Mouse (Mus musculus): ENCODE data around the gene Esp1. TPM values are rescaled to one million over a fixed set of nuclear protein-coding genes. Genes with fewer than 3 reads are reported as not detected.
"Not testable (repeated sequence)": the region's sequence is repeated elsewhere in the genome, so short reads cannot be mapped to it uniquely, and the experiment has no call there.

The Esp1 gene
- not detected in 2 replicates for polyA plus RNA-seq (2016; fragmentation: Nextera tagmentation; extraction: Ambion mirVana)

DNA sequence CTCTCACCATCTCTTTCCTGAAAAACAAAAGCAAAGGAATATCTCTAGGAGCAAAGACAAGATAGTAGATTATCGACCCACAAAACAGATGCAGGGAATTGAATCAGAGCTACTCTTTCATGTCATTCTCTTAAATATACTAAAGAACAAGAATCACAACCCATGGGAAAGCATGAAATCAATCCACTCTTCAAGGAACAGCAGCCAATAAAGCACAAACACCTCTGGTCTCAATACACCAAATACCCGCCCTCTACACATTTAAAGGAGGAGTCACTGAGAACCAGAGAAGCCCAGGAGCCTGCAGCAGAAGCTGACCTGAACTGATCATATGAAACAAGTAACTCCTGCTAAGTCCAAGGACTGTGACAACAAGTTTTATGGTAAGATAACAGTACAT is at the start of gene Esp1:
TSS of gene Esp1 (plus strand) at position 301 of the 400 bp plus-strand sequence.
- WGBS = 94% methylated on average over 2 of the region's 2 CpGs

GRCm38 (mm10) chr17:40716273-40716672 is 10.6 kb upstream of the Esp1 start:
- H3K27ac ChIP-seq (replicated peaks) = no peak overlapping the region
- no peaks in the 10 kb centered on the region for H3K36me3 ChIP-seq (replicated peaks)
- no peaks in the 10 kb centered on the region for H3K9me3 ChIP-seq
- DNase-seq (ENCODE audit: low spot score) = no peak
- H3K27me3 ChIP-seq (replicated peaks; ENCODE audit: low read depth, poor library complexity, severe bottlenecking) = no peaks in the 10 kb centered on the region
- H3K4me3 ChIP-seq = no peak overlapping the region
- H3K4me1 ChIP-seq = no peaks in the 10 kb centered on the region

More for the DNA sequence above, at the start of gene Esp1:
- Histone ChIP-seq H3K27ac (replicated peaks) (no peak within 1 kb of the TSS), H3K4me1 (no peaks in the 10 kb centered on the region), H3K4me3 (no peak within 1 kb of the TSS), H3K27me3 (replicated peaks; ENCODE audit: low read depth, poor library complexity, severe bottlenecking) (no peaks in the 10 kb centered on the region), H3K9me3 (no peaks in the 10 kb centered on the region), H3K36me3 (replicated peaks) (no peaks in the 10 kb centered on the region)
- DNase-seq (ENCODE audit: low spot score) = no peak

DNA sequence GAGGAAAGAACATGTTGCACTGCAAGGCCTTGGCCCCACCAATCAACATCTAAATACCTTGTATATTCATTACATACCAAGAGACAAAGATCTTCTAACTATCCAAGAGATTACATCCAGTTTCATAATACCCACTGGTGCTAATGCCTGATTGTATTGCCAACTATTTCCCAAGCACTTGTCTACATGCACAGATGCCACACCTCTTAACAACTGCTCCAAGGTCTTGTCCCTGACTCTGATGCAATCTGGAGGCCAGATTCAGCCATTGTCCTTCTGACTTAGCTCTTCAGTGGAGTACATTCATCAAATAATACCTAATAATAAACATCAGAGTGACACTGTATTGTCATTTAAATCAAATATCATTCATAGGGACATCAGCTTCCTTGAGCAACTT is 9.9 kb upstream of the Esp1 start:
- not testable (repeated sequence) for H3K4me1 ChIP-seq; DNase-seq (ENCODE audit: low spot score); H3K9me3 ChIP-seq; H3K4me3 ChIP-seq; H3K36me3 ChIP-seq (replicated peaks); H3K27ac ChIP-seq (replicated peaks); H3K27me3 ChIP-seq (replicated peaks; ENCODE audit: low read depth, poor library complexity, severe bottlenecking)

DNA sequence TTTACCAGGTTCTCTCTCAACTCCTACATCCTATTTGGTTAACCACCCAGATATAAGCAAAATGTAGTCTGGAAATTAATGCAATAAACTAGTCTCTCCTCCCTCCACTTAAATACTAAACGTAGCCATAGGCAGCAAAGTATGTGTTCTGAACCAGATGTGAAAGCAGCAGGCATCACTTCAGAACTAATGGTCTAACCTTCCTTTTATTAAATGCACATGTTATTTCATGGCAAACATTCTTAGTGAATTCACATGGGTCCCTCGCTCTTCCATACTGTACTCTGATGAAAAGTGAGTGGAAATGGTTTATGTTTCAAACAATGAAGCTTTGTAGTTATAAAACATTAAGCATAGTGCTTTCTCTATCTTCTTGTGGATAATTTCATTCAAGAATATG is 4.4 kb downstream of the Esp1 start:
- Histone ChIP-seq H3K36me3 (replicated peaks) (no peaks in the 10 kb centered on the region), H3K9me3 (no peaks in the 10 kb centered on the region), H3K4me3 (no peak overlapping the region), H3K4me1 (no peaks in the 10 kb centered on the region), H3K27me3 (replicated peaks; ENCODE audit: low read depth, poor library complexity, severe bottlenecking) (no peaks in the 10 kb centered on the region), H3K27ac (replicated peaks) (no peak overlapping the region)
- no peak for DNase-seq (ENCODE audit: low spot score)
- 69% methylated on average over 2 of the region's 2 CpGs for WGBS

DNA sequence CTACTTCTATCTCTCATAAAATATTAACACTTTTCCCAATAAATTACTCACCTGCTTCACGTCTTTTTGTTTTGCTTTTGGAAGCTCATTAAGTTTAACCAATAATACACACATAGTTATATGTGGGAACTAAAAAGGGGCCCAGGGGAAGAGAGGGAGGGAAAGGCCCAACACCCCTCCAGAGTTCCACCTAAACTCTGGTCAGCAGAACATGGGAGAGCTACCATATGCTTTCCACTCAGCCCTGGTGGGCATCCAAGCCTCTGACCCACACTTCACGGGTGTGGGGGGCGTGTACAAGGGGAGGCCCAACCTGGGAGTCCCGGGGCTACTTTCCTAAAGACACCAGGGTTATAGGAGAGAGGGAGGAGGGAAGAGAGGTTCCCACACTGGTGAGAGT is 4.8 kb downstream of the Esp1 start:
- DNase-seq (ENCODE audit: low spot score) = no peak
- H3K4me1 ChIP-seq = no peaks in the 10 kb centered on the region
- H3K9me3 ChIP-seq = no peaks in the 10 kb centered on the region
- H3K4me3 ChIP-seq = no peak overlapping the region
- no peaks in the 10 kb centered on the region for H3K27me3 ChIP-seq (replicated peaks; ENCODE audit: low read depth, poor library complexity, severe bottlenecking)
- no peak overlapping the region for H3K27ac ChIP-seq (replicated peaks)
- WGBS = 67% methylated on average over 4 of the region's 4 CpGs
- no peaks in the 10 kb centered on the region for H3K36me3 ChIP-seq (replicated peaks)

DNA sequence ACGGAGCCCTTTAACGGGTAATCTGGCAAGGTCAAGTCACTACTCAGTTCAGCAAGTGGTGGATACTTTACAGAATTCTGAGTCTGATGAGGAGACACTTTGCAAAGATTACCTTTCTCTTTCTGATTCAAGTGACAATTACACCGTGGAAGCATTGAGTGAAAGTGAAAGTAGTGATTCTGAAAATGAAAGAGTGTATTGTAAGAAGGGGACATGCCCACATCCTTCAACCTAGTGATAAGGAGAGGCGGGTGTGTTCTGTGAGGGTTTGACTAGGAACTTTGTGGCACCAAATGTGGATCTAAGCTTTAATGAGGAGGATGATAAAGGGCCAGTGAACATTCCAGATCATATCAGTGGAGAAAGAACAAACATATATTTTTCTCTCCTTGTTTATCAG is 36.7 kb downstream of the Esp1 start:
- H3K36me3 ChIP-seq (replicated peaks) = no peaks in the 10 kb centered on the region
- no peak overlapping the region for H3K27ac ChIP-seq (replicated peaks)
- no peak overlapping the region for H3K4me3 ChIP-seq
- WGBS = 79% methylated on average over 4 of the region's 4 CpGs
- no peaks in the 10 kb centered on the region for H3K4me1 ChIP-seq
- no peaks in the 10 kb centered on the region for H3K9me3 ChIP-seq
- no peaks in the 10 kb centered on the region for H3K27me3 ChIP-seq (replicated peaks; ENCODE audit: low read depth, poor library complexity, severe bottlenecking)
- DNase-seq (ENCODE audit: low spot score) = no peak

- no peak for DNase-seq (ENCODE audit: low spot score)
- Histone ChIP-seq H3K4me3 (no peak overlapping the region), H3K9me3 (no peaks in the 10 kb centered on the region), H3K4me1 (no peaks in the 10 kb centered on the region), H3K27ac (replicated peaks) (no peak overlapping the region), H3K36me3 (replicated peaks) (no peaks in the 10 kb centered on the region), H3K27me3 (replicated peaks; ENCODE audit: low read depth, poor library complexity, severe bottlenecking) (no peaks in the 10 kb centered on the region)
- WGBS = 88% methylated on average over 1 of the region's 1 CpGs
These were observed 40.2 kb downstream of the Esp1 start for GRCm38 (mm10) chr17:40767120-40767519.

Other genes with a start within 250 kb of the Esp1 start
- not detected in 2 replicates for gene Esp8, start 207.1 kb upstream of the Esp1 start, polyA plus RNA-seq (2016; fragmentation: Nextera tagmentation; extraction: Ambion mirVana)
- not detected in 2 replicates for gene Esp6, start 165.6 kb upstream of the Esp1 start, polyA plus RNA-seq (2016; fragmentation: Nextera tagmentation; extraction: Ambion mirVana)
- not detected in 2 replicates for gene Esp4, start 128.5 kb upstream of the Esp1 start, polyA plus RNA-seq (2016; fragmentation: Nextera tagmentation; extraction: Ambion mirVana)
- gene Esp3, start 95.0 kb upstream of the Esp1 start, polyA plus RNA-seq (2016; fragmentation: Nextera tagmentation; extraction: Ambion mirVana) = not detected in 2 replicates
- gene Crisp2, start 79.9 kb downstream of the Esp1 start, polyA plus RNA-seq (2016; fragmentation: Nextera tagmentation; extraction: Ambion mirVana) = not detected in 2 replicates
- gene Rhag, start 84.0 kb downstream of the Esp1 start, polyA plus RNA-seq (2016; fragmentation: Nextera tagmentation; extraction: Ambion mirVana) = 5.0 and 5.6 TPM in 2 replicates
- 0.37 and 0.53 TPM in 2 replicates for gene 9130008F23Rik, start 153.4 kb downstream of the Esp1 start, polyA plus RNA-seq (2016; fragmentation: Nextera tagmentation; extraction: Ambion mirVana)
- gene Glyatl3, start 187.2 kb downstream of the Esp1 start, polyA plus RNA-seq (2016; fragmentation: Nextera tagmentation; extraction: Ambion mirVana) = 0.25 TPM in 1 of 2 replicates, not detected in the other
- 29.1 and 33.2 TPM in 2 replicates for gene Mut, start 207.6 kb downstream of the Esp1 start, polyA plus RNA-seq (2016; fragmentation: Nextera tagmentation; extraction: Ambion mirVana)
- gene Cenpq, start 207.9 kb downstream of the Esp1 start, polyA plus RNA-seq (2016; fragmentation: Nextera tagmentation; extraction: Ambion mirVana) = 40.0 and 41.0 TPM in 2 replicates

Data from embryonic facial prominence, embryonic 10.5 days (tissue).